Mouse (Mus musculus) limb, embryonic 15.5 days (tissue): ENCODE measurements around the gene Gatc. TPM values are rescaled to one million over a fixed set of nuclear protein-coding genes. Genes with fewer than 3 reads are reported as not detected.
"Not testable (repeated sequence)": the region's sequence is repeated elsewhere in the genome, so short reads cannot be mapped to it uniquely, and the experiment has no call there.

ENCODE experiments used
- ATAC-seq: fragments of 200-750 bp; cut with Nextera tagmentation; 2 replicates; pipeline ENCODE4 v1.8.0; 2017; ENCODE audit warnings: low read depth, moderate TSS enrichment; ENCODE audit not compliant: insufficient number of reproducible peaks, low FRiP score, low TSS enrichment
- H3K27ac ChIP-seq: fragments of 300-500 bp; sonication (generic); 2 replicates; pipeline ENCODE4 v1.5.1; 2015; ENCODE audit warnings: moderate library complexity, mild to moderate bottlenecking, inconsistent platforms
- H3K27me3 ChIP-seq: fragments of 300-500 bp; sonication (generic); 2 replicates; pipeline ENCODE4 v1.6.1; 2015; ENCODE audit warnings: inconsistent platforms
- H3K36me3 ChIP-seq: fragments of 300-500 bp; sonication (generic); 2 replicates; pipeline ENCODE4 v1.6.1; 2015; ENCODE audit warnings: inconsistent platforms
- H3K4me1 ChIP-seq: fragments of 300-500 bp; sonication (generic); 2 replicates; pipeline ENCODE4 v1.6.1; 2015; ENCODE audit warnings: inconsistent platforms
- H3K4me2 ChIP-seq: fragments of 300-500 bp; sonication (generic); 2 replicates; pipeline ENCODE4 v1.6.1; 2015; ENCODE audit warnings: mild to moderate bottlenecking, inconsistent platforms
- H3K4me3 ChIP-seq: fragments of 300-500 bp; sonication (generic); 2 replicates; pipeline ENCODE4 v1.5.1; 2015; ENCODE audit warnings: mild to moderate bottlenecking, inconsistent platforms
- H3K9ac ChIP-seq: fragments of 300-500 bp; sonication (generic); 2 replicates; pipeline ENCODE4 v1.6.1; 2015; ENCODE audit warnings: inconsistent platforms
- H3K9me3 ChIP-seq: fragments of 300-500 bp; sonication (generic); 2 replicates; pipeline ENCODE4 v1.6.1; 2016; ENCODE audit warnings: inconsistent platforms
- WGBS: fragments of 180-500 bp; shearing (Covaris S2); methylation state at CpG from one replicate; pipeline ENCODE4 v1.1.7; 2015; 5-methylcytosine and 5-hydroxymethylcytosine counted together
- polyA plus RNA-seq: library from polyadenylated mRNA; unstranded; fragments of >200 nt; fragmentation: Nextera tagmentation; extraction: Ambion mirVana; gene quantifications from 2 replicates; pipeline ENCODE4 v1.2.1, GENCODE M21; 2015

The Gatc gene
- polyA plus RNA-seq, result 25.3 and 27.6 TPM in 2 replicates

- Histone ChIP-seq H3K4me1 (peaks cover 12% of the 10 kb centered on the region), H3K4me2 (peak within 1 kb of the TSS; percentile 74), H3K27me3 (no peaks in the 10 kb centered on the region), H3K36me3 (peaks cover 45% of the 10 kb centered on the region), H3K9me3 (no peaks in the 10 kb centered on the region), H3K27ac (peak within 1 kb of the TSS; percentile 81), H3K9ac (peak within 1 kb of the TSS; percentile 90), H3K4me3 (peak within 1 kb of the TSS; percentile 91)
- ATAC-seq, result peak; percentile 81
- WGBS, result under 1% methylated on average over 62 of the region's 62 CpGs
Observed at GRCm38 (mm10) chr5:115340577-115341313, at the start of gene Gatc, which contains the start of gene Triap1. TSS of gene Gatc (minus strand) at chr5:115341178. TSS of gene Triap1 (plus strand) at chr5:115341225.

- not testable (repeated sequence) for ATAC-seq, H3K4me1 ChIP-seq, H3K4me3 ChIP-seq, H3K27ac ChIP-seq, H3K9ac ChIP-seq, H3K4me2 ChIP-seq, H3K27me3 ChIP-seq, H3K9me3 ChIP-seq, H3K36me3 ChIP-seq
- WGBS, result 73% methylated on average over 2 of the region's 2 CpGs
Observed at GRCm38 (mm10) chr5:115378882-115379281, 37.9 kb upstream of the Gatc start.

GRCm38 (mm10) chr5:115375436-115375835, 34.5 kb upstream of the Gatc start:
- H3K9me3 ChIP-seq, result no peaks in the 10 kb centered on the region
- H3K4me2 ChIP-seq, result no peak overlapping the region
- peaks cover 7% of the 10 kb centered on the region; the same call in 1 of the 2 replicates for H3K4me1 ChIP-seq
- ATAC-seq, result no peak
- H3K4me3 ChIP-seq, result no peak overlapping the region
- H3K27me3 ChIP-seq, result no peaks in the 10 kb centered on the region
- 71% methylated on average over 2 of the region's 2 CpGs for WGBS
- H3K36me3 ChIP-seq, result no peaks in the 10 kb centered on the region
- H3K27ac ChIP-seq, result no peak overlapping the region
- H3K9ac ChIP-seq, result no peak overlapping the region

- Histone ChIP-seq H3K27ac (no peak overlapping the region), H3K4me3 (peak overlapping the region; percentile 28), H3K9ac (peak overlapping the region; percentile 41; the same call in 1 of the 2 replicates), H3K4me1 (peaks cover 7% of the 10 kb centered on the region; the same call in 1 of the 2 replicates), H3K9me3 (no peaks in the 10 kb centered on the region), H3K4me2 (peak overlapping the region; percentile 50), H3K36me3 (no peaks in the 10 kb centered on the region), H3K27me3 (no peaks in the 10 kb centered on the region)
- 21% methylated on average over 11 of the region's 11 CpGs for WGBS
- ATAC-seq, result no peak
Observed at GRCm38 (mm10) chr5:115374204-115374820, 33.3 kb upstream of the Gatc start.

- Histone ChIP-seq H3K27me3 (no peaks in the 10 kb centered on the region), H3K4me2 (peak overlapping the region; percentile 50), H3K4me1 (peaks cover 7% of the 10 kb centered on the region; the same call in 1 of the 2 replicates), H3K36me3 (no peaks in the 10 kb centered on the region), H3K9me3 (no peaks in the 10 kb centered on the region), H3K4me3 (peak overlapping the region; percentile 28), H3K9ac (peak overlapping the region; percentile 41; the same call in 1 of the 2 replicates), H3K27ac (no peak overlapping the region)
- WGBS, result 29% methylated on average over 26 of the region's 26 CpGs
- no peak for ATAC-seq
Observed at GRCm38 (mm10) chr5:115373441-115374203, 32.6 kb upstream of the Gatc start.

- WGBS, result 31% methylated on average over 9 of the region's 9 CpGs
- no peaks in the 10 kb centered on the region for H3K9me3 ChIP-seq
- ATAC-seq, result no peak
- peaks cover 7% of the 10 kb centered on the region; the same call in 1 of the 2 replicates for H3K4me1 ChIP-seq
- H3K9ac ChIP-seq, result no peak overlapping the region
- H3K27ac ChIP-seq, result no peak overlapping the region
- no peak overlapping the region for H3K4me3 ChIP-seq
- H3K36me3 ChIP-seq, result no peaks in the 10 kb centered on the region
- H3K27me3 ChIP-seq, result no peaks in the 10 kb centered on the region
- no peak overlapping the region for H3K4me2 ChIP-seq
Observed at GRCm38 (mm10) chr5:115371736-115372135, 30.8 kb upstream of the Gatc start.

GRCm38 (mm10) chr5:115364782-115365181, 23.8 kb upstream of the Gatc start:
- 85% methylated on average over 4 of the region's 4 CpGs for WGBS
- no peaks in the 10 kb centered on the region for H3K4me1 ChIP-seq

GRCm38 (mm10) chr5:115362819-115363714, 22.1 kb upstream of the Gatc start:
- WGBS, result 25% methylated on average over 19 of the region's 19 CpGs
- Histone ChIP-seq H3K4me3 (no peak overlapping the region), H3K9ac (no peak overlapping the region), H3K4me2 (no peak overlapping the region), H3K4me1 (no peaks in the 10 kb centered on the region), H3K36me3 (no peaks in the 10 kb centered on the region), H3K9me3 (no peaks in the 10 kb centered on the region), H3K27ac (no peak overlapping the region), H3K27me3 (no peaks in the 10 kb centered on the region)
- ATAC-seq, result no peak

More at GRCm38 (mm10) chr5:115364782-115365181, 23.8 kb upstream of the Gatc start:
- Histone ChIP-seq H3K27ac (no peak overlapping the region), H3K4me3 (no peak overlapping the region), H3K9me3 (no peaks in the 10 kb centered on the region), H3K36me3 (no peaks in the 10 kb centered on the region), H3K27me3 (no peaks in the 10 kb centered on the region), H3K9ac (no peak overlapping the region), H3K4me2 (no peak overlapping the region)
- no peak for ATAC-seq

- Histone ChIP-seq H3K4me2 (no peak overlapping the region), H3K4me3 (no peak overlapping the region), H3K9me3 (no peaks in the 10 kb centered on the region), H3K27me3 (no peaks in the 10 kb centered on the region), H3K27ac (no peak overlapping the region), H3K9ac (no peak overlapping the region), H3K36me3 (no peaks in the 10 kb centered on the region), H3K4me1 (no peaks in the 10 kb centered on the region)
- ATAC-seq, result no peak
- WGBS, result 41% methylated on average over 7 of the region's 7 CpGs
Observed at GRCm38 (mm10) chr5:115362216-115362615, 21.2 kb upstream of the Gatc start.

- Histone ChIP-seq H3K4me3 (no peak overlapping the region), H3K36me3 (no peaks in the 10 kb centered on the region), H3K27ac (no peak overlapping the region), H3K4me2 (no peak overlapping the region), H3K4me1 (no peaks in the 10 kb centered on the region), H3K9ac (no peak overlapping the region), H3K9me3 (no peaks in the 10 kb centered on the region), H3K27me3 (no peaks in the 10 kb centered on the region)
- no peak for ATAC-seq
- WGBS, result 53% methylated on average over 5 of the region's 5 CpGs
Observed at GRCm38 (mm10) chr5:115359851-115360372, 18.9 kb upstream of the Gatc start.

- Histone ChIP-seq H3K27me3 (no peaks in the 10 kb centered on the region), H3K27ac (no peak overlapping the region), H3K4me3 (no peak overlapping the region; the same call in 1 of the 2 replicates), H3K36me3 (no peaks in the 10 kb centered on the region), H3K9me3 (no peaks in the 10 kb centered on the region), H3K9ac (no peak overlapping the region), H3K4me1 (no peaks in the 10 kb centered on the region), H3K4me2 (no peak overlapping the region)
- WGBS, result 70% methylated on average over 8 of the region's 8 CpGs
- ATAC-seq, result no peak
Observed at GRCm38 (mm10) chr5:115359438-115359837, 18.5 kb upstream of the Gatc start.
